Mouse (Mus musculus) thymus, postnatal 14 days (tissue): ENCODE results near the gene Cd4.

Experiments
- DNase-seq: peaks from one replicate; pipeline ENCODE4 v3.0.0; 2021

Cd4 gene

DNA sequence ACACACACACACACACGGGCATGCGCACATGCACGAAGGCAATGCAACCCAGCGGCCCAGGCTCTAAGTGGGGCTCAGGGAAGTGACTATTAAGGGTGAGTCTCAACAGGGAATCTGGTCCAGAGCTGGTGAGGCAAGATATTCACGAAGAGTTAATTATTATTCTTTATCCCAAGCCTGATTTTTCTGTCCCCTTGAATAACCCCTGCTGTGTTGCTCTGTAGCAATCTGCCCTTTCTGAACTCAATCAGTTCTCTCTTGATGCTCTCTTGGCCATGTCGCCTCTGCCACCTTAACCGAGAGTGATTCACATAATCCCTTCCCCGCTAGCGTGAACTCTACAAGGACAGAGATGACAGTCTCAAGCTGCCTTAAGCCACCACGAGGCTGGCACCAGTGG is 4.7 kb downstream of the Cd4 start:
- no peak for DNase-seq

DNA sequence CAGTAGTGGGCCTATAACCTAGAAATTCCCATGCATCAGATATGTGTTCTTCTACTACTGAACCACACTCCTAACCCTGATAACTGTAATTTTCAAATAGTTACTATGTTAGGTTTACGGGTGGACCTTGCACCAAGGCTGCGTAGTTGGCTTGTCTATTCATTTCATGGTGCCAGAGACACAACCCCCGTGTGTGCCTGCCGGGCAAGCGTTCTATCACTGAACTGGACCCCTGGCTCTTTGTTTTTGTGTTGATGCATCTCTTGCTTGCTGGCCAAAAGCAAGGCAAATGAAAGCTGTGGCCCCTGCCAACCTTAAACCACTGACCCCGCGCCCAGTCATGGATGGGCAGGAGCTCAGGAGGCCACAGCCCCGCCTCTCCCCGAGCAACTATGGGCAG is 6.2 kb downstream of the Cd4 start:
- DNase-seq: no peak

DNA sequence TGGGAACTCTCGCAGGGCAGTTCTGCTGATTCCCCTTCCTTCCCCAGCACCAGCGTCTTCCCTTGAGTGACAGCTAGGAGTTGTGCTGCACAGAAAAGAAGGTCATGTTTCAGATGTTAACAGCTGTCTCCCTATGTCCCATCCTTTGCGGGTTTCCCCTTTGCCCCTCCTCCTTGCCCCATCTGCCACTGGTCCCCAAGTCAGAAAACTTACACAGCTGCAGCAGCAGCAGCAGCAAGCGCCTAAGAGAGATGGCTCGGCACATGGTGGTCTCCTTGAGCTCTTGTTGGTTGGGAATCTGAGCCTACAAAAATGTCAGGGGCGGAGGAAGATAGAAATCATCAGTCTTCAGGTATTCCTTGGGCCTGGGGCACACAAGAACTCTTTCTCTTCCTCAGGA is 8.6 kb downstream of the Cd4 start:
- peak; percentile 84 for DNase-seq

DNA sequence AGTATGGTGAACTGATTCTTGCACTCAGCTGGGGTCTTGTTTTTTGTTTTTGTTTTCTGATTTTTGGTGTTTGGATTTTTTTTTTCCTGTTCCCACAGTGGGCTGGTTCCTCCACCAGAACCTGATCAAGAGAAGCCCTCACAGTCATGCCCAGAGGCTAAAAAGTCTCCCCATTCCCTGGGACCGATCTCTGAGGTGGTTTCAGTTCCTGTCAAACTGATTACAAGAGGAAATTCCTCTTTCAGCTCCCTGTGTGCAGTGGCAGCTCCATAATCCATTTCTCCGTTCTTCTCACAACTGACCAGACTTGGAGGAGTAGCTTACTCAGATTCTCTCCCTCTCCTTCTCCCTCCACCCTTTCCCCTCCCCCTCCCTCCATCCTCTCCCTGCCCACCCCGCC is 13.7 kb downstream of the Cd4 start:
- DNase-seq: no peak

DNA sequence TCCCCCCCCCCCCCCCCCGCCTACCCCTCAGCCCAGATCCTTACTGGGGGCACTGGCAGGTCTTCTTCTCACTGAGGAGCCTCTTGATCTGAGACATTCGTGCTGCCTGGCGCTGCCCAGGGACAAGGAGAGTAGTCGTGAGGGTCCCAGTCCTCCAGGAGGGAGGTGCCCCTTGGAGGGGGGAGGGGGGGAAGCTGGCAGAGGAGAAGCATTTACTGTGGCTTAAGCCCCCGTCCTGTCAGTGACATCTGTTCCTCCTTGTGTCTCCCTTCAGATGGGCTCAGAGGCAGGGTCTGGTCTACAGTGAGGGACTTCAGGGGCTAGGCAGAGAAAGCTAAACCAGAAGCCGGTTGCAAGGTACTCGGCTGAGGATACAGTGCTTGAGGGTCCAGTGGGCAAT is 21.5 kb downstream of the Cd4 start:
- DNase-seq: peak; percentile 28

DNA sequence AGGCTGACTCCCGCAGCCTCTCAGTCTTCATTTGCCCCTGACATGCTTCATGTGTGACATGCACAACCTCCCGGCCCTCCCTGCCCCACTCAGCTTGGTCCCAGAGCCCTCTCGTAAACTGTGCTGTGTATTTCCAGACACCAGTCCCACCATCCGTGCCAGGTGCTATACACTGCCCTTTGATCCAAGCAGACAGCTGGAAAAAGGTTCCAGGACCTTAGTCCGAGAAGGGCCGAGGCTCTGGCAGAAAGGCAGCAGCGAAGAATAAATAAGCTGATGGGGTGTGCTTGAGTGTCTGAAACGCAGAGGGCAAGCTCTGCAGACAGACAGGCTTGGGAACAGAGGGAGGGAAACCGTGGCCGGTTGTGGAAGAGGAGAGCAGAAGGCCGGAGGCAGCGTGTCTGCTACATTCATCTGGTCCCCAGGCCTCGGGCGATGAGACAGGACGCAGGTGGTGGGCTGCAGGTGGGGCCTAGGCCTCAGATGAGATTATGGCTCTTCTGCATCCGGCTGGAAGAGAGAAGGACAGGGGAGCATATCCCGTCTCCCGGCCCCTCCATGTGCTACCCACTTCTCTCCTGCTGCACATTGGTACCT is 22.2 kb downstream of the Cd4 start:
- no peak for DNase-seq

DNA sequence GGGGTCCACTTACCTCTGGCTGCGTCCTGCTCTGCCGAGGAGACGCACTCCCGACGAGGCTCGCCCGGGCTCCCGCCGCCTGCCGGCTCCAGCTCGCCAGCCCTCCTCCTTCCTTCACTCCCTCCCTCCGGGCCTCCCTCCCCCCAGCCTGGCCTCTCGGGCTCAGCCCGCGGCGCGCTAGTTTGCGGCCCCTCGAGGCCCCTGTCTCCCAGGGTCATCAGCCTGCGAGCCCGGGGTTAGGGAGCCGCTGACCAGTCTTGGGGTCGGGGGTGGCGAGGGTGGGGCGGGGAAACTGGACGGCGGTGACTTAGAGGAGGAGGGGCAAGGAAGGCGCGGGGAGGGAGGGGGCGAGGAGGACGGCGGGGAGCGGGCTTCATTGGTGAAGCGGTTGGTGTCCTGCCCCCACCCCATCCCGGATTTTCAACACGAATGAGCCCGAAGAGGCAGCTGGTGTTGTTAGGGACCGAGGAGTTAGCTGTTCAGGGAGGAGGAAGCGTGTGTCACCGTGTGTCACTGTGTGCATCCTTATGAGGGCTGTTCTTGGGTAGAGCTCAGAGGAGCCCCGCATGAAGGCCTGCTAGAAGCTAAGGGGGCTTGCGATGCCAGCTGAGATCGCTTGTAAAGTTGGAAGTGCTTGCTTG is 24.2 kb downstream of the Cd4 start, which contains the start of gene Gpr162:
Gene Gpr162, minus strand, starts transcription at position 326 of the 641 bp plus-strand sequence.
- peak; percentile 76 for DNase-seq

DNA sequence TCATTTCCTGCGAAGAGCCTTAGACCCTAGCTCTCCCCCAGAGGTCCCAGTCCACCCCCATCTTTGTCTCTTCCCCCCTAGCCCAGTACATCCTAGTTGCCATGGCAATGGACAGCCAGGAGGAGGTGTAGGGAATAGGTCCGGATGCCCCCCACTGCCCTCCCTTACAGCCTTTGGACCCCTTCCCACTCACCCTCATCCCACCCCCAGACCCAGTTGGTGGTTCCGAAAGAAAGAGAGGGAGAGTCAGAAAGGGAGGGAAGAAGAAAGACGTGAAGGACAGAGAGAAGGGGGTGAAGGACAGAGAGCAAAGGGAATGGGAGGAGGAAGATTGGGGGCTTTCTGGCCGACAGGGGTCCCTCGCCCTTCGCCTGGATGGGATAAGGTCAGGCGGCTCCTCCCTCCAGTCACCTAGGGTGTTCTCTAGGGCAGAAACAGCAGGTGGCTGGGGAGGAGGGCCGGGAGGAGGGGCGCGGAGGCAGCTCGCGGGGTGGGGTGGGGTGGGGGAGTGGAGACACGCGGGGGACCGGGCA is 24.8 kb downstream of the Cd4 start:
- peak; percentile 88 for DNase-seq

DNA sequence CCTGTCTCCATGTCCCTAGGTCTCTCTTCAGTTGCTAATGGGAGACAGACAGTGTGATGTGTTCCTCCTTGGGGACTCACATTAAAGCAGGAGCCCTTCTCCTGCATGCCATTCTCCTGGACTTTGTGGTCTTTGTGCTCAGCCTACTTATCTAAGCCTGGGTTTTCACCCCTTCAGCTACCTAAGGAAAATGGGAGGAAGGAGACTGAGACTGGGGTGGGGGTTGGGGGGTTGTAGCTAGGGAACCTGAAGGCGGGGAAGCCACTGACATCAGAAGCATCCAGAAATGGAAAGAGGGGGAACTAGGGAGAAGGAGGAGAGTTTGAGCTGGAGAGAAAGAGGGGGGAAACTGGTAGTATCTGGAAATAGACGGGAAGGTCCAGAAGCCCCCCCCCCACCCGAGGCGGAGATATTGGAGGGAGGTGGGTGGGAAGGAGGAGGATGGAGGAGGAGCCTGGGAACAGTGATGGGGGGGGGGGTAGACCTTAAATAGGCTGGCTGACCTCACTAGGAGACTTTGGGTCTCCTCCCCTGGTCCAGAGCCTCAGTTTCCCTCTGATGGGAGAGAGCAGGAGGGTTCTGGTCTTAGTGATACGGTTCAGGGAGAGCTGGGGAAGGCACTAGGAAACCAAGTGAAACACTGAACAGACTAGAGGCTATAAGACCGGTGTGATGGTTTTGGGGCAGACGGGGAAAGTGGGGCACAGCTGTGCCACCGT is 25.5 kb downstream of the Cd4 start:
- no peak for DNase-seq

DNA sequence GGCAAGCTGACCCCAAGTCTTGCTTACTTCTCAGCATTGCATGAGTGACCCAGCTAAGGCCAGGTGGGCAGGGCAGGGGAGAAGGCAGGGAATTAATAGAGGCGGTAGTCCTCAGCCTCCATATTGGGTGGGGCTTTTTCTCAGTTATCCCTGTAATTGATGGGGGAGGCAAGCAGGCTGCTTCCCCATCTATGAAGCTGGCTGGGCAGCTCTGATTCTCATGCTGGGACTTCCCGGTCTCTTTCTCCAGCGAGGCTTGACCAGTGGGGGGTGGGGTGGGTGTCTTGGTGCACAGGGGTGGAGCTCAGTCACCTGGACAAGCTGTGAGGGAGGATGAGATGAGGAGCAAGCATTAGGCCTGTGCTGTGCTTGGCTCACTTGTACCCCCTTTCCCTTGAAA is 26.2 kb downstream of the Cd4 start:
- no peak for DNase-seq

DNA sequence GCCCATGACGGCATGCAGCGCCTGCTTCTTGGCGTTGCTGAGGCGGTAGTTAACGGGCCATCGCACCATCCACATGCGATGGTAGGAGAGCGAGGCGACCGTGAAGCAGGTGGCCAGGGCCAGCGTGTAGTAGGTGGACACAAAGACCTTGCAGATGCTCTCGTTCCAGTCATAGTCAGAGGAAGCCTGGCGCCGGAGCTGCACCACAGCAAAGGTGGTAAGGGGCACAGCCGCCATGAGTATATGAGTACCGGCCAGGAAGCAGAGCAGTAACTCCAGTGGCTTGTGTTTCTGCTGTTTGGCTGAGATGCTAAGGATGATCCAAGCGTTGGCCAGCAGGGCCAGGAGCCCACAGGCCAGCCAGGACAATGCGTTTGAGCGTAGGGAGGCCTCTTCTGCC is 26.8 kb downstream of the Cd4 start:
- DNase-seq: peak; percentile 23

DNA sequence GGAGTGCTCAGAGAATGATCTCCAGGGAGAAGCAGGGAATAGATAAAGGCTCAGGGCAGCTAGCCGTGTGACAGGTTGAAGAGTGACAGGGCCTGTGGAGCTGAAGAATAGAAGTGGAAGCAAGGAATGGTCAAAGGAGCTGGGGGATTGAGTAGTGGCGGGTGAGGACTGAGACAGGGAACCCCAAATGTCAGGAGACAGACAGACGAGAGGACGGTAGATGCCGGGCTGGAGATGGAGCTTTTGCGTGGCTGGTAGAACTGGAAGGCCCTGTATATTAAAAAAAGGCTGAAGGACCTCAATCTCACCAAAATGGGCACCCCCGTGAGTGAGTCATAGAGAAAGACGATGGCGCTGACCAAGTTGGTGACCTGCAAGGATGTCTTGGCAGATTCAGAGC is 27.5 kb downstream of the Cd4 start:
- no peak for DNase-seq

DNA sequence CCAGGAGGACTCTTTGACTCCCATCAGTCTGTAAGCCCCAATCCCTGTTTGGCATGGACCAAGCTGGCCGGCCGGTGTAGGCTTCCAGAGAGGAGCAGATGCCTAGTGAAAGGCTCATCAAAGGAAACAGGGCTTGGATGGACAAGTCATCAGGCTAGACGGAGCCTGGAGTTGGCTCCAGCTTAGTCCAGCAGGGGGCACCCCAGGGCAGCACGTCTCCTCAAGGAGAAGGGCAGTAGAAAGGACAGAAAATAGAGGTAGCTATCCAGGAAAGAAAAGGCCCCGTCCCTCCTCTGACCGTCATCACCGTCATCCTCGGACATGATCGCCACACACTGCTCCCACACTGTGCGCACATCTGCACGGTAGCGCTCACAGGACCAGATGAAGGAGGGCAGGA is 28.3 kb downstream of the Cd4 start:
- peak; percentile 93 for DNase-seq

DNA sequence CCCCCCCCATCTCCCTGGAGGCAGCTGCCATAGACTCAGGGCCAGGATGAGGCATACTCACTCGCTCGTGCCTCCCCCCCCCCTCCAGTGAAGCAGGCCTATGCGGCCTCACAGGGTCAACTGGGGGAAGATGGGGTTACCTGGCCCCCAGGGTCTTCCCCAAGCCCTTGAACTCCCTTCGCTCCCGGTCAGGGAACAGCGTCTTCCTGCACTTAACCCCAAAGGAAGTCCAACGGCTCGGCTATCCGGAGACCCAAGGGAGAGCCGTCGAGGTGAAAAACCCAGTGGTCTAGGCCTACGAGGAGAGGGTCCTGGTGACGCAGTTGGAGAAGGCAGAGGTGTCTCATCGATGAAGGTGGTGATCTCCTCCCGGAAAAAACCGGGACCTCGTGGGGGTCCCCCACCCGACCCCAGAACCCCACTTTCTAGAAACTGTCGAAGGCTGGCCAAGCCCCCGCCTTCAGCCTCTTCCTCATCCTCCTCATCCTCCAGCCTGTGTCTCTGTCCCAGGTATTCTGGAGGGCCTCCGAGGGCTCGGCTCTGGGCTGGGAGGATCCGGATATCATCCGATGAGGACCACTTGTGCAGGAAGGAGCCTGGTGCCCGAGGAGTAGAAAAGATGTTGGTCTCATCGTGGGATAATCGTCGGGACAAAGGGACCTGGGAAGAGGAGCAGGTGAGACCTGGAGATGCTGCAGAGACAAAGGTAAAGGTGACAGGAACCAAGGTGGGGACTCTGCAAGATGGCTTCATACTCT is 29.3 kb downstream of the Cd4 start:
- DNase-seq: no peak

DNA sequence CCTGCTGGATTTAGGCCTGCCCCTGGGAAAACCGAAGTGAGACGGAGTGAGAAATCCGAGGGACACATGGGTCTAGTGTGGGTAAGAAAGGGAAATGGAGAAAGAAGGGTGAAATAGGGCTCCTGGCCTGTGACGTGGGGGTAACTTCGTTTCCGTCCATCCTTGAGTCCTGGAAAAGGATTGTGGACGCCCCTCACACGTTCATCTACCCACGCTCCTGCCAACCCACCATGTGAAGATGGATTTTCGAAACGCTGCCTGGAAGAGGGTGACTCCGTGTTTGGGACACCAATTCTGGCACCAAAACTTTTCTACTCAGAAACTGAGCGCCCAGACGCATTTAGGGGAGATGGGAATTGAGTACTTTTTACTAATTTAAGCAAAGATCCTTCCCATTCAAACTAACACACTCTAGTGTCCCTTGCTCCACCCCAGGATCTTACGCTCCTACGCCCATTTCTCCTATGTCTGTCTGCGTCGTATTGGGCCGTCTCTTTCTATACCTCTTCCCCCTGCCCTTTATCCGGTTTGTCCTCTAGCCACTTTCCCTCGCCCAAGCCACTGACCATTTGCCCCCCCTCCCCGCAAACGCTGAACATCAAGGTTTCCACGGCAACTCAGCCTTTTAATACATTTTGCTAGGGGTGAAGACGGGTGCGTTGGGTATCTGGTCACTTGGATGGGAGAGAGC is 30.0 kb downstream of the Cd4 start:
- DNase-seq: peak; percentile 24

DNA sequence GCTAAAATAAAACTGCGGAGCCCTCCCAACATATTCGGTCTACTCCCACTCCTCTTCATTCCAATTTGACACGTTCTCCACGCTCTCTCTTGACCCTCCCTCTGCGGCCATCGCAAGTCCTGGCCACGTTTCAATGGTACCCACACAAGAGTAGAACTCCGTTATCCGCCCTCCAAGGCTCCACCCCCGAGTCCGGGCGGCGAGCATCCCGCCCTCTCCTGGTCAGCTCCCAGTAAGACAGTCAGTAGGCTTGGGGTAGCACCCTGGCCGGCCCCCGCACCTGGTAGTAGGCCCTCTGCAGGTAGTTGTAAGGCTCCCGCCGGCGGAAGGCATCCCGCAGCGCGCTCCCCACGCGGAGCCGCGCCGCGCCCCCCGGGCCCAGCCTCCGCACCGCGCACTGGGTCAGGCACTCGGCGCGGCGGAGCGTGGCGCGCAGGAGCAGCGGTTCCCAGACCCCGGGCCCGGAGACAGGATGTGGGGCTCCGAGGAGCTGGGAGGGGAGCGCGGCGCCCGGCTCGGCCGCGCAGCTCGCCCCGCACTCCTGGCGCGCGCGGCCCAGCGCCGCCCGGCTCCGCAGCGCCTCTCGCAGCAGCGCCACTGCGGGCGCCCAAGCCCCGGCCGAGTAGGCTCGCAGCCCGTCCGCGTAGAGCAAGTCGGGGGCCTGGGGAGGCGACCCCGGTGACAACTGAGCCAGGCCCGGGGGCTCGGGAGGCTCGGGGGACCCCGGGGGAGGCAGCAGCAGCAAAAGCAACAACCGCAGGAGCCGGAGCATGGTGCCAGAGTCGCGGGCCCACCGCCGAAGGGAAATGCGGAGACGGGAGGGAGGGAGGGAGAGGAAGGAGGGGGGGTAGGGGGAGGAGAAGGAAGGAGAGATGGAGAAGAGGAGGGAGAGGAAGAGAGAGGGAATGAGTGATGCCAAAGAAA is 30.8 kb downstream of the Cd4 start, which contains the start of gene P3h3:
Gene P3h3, minus strand, starts transcription at position 837 of the 924 bp plus-strand sequence.
- DNase-seq: peak; percentile 87

DNA sequence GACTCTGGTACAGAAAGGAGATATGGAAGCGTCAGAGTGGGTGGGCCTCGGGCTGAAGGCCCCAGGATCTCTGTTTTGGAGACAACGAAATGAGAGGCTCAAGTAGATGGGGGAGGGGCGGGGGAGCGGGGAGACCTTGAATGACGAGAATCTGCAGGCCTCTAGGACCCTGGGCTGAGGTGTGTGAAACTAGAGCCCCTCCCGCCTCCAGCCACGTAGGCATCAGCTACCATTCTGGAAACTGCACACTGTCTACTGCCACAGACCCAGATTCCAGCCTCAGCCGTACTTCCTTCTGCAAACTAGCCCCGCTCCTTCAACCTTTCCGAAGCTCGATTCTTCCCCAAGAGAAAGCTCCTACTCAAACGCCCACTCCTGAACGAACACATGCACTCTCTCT is 31.7 kb downstream of the Cd4 start:
- DNase-seq: peak; percentile 19

DNA sequence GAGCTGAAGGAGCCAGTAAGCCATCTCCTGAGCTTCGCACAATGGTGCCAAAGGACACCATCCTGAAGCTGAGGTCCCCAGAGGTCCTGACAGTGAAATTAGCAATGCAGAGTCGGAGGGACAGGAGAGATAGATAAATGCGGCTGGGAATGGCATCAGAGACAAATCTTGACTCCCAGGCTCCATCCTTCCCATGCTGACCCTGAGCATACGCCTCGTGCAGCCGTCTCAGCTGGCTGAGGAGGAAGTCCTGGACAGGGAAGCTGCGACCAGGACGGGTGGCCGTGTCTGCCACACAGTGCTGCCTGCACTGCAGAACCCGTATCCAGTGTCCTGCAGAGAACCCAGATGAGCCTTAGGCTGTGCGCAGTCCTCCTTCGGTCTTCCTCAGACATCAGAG is 33.4 kb downstream of the Cd4 start:
- no peak for DNase-seq

DNA sequence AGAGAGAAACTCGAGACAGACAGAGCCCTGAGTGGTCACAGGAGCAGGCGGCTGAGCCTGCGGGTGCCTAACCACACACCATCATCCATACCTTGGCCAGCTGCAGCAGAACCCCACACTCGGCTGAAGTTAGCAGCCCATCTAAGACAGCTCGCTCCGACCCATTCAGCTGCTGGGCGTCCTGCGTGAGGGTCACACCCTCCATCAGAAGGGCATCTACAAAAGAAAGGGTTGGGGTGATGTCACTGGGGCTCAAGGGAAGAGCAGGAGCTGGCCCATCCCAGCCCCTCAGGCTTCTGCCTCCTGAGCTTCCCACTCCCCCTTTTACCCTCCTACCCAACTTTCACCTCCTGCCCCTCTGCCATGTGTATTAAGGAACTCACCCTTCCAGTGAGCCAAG is 37.5 kb downstream of the Cd4 start:
- no peak for DNase-seq

DNA sequence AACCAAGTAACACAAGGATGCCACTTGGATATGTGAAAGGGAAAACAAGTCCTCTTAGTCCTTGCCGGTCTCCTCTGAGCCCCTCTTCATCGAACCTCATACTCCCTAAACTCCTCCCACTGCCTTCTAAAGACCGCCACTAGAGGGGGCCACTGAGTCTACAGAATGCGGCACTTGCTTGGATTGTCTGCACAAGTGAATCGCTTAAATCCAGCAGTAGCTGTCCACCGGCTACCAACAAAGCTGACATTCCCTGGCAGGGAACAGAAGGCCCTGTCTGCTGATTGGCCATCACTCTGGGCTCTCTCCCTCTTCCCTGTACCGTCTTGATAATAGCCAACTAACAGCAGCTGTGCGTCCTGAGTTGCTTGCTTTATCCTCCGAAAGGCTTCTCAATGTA is 40.7 kb downstream of the Cd4 start:
- peak; percentile 95 for DNase-seq
